Mouse (Mus musculus) spleen, adult 2 months (tissue): ENCODE measurements around the gene Brf1. TPM values are rescaled to one million over a fixed set of nuclear protein-coding genes. Genes with fewer than 3 reads are reported as not detected.

Experiments
- DNase-seq, 2 experiments: peaks; one replicate each; pipeline versions ENCODE4 v3.0.0 to v3.0.0-alpha.2; 2012 to 2021; ENCODE audit warnings: low spot score in 2 of 2, low read depth in 1 of 2
- H3K27ac ChIP-seq: fragments of 200-500 bp; 2 replicates; pipeline ENCODE4 v1.5.1; 2012; ENCODE audit warnings: low read length, inconsistent platforms; ENCODE audit not compliant: insufficient read depth
- H3K27me3 ChIP-seq: fragments of 200-500 bp; 2 replicates; pipeline ENCODE4 v1.6.1; 2012; ENCODE audit warnings: mild to moderate bottlenecking, moderate library complexity, low read length, inconsistent platforms; ENCODE audit not compliant: control insufficient read depth, insufficient read depth
- H3K36me3 ChIP-seq: fragments of 200-500 bp; 2 replicates; pipeline ENCODE4 v1.6.1; 2012; ENCODE audit warnings: mild to moderate bottlenecking, low read length, inconsistent platforms; ENCODE audit not compliant: control insufficient read depth, insufficient read depth
- H3K4me1 ChIP-seq: fragments of 200-500 bp; 2 replicates; pipeline ENCODE4 v1.6.1; 2011; ENCODE audit warnings: inconsistent platforms; ENCODE audit not compliant: control insufficient read depth, insufficient read depth, insufficient read length
- H3K4me3 ChIP-seq: fragments of 200-500 bp; 2 replicates; pipeline ENCODE4 v1.5.1; 2011; ENCODE audit warnings: mild to moderate bottlenecking, inconsistent platforms; ENCODE audit not compliant: insufficient read depth, insufficient read length; ENCODE audit errors: extremely low read depth
- CTCF ChIP-seq: fragments of 200-500 bp; IDR thresholded peaks from 2 replicates; pipeline ENCODE4 v1.5.1; 2011; ENCODE audit warnings: mild to moderate bottlenecking, inconsistent platforms; ENCODE audit not compliant: insufficient read depth, insufficient read length, insufficient replicate concordance; ENCODE audit errors: extremely low read depth
- POLR2A ChIP-seq: fragments of 200-500 bp; IDR thresholded peaks from 2 replicates; pipeline ENCODE4 v1.6.1; 2011; ENCODE audit warnings: low read depth, low read length, inconsistent platforms
- WGBS: fragments of 180-500 bp; shearing (Covaris S2); methylation state at CpG from one replicate; pipeline ENCODE4 v1.1.7; 2018; 5-methylcytosine and 5-hydroxymethylcytosine counted together
- polyA plus RNA-seq: library from polyadenylated mRNA; depleted of rRNA; stranded (reverse); fragments of >200 nt; gene quantifications from 2 replicates; pipeline ENCODE4 v1.2.3, GENCODE M21; 2012

The Brf1 gene
- polyA plus RNA-seq, 1 experiment = 127 TPM

DNA sequence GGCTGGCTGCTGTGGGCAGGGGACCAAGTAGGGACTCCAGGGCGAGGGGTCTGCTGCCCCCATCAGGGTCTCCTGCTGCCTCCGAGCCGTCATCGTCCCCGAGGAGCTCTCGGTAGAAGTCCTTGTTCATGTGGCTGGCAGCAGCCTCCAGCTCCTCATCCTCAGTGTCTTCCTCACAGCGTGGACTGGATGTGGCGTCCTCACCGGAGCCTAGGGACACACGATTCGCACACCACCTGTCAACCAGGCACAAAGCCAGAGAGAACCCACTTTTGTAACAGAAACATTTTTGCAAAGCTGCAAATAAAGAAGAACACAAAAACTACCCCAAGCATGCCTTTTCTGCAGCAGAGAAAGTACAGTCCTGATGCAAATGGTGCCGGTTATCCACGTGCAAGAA is 34.7 kb downstream of the Brf1 start:
- Histone ChIP-seq H3K4me1 (no peaks in the 10 kb centered on the region; the same call in 1 of the 2 replicates), H3K4me3 (no peak overlapping the region), H3K27ac (no peak overlapping the region), H3K27me3 (no peaks in the 10 kb centered on the region), H3K36me3 (peaks cover 63% of the 10 kb centered on the region)
- no peak for DNase-seq
- TF ChIP-seq CTCF (no peak), POLR2A (no peak)
- WGBS = 95% methylated on average over 13 of the region's 13 CpGs

DNA sequence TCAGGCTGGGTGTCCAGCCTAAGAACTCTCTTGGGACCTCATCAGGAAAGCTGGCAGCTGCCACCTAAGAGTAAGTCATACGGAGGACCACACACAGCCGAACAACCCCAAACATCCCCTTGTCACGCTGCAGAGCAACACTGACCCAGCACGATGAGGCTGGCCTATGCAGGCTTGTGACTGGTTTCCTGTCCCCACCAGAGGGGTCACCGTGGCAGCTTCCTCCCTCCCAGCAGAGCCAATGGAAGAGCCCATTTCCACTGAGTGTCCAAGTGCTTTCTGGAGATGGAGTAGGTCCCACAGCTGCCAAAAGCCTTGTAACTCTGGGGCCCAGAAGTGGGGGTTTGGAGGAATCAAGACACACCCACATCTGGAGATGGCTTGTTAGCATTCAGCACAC is 38.6 kb downstream of the Brf1 start:
- peak overlapping the region; percentile 9; the same call in 1 of the 2 replicates for H3K27ac ChIP-seq
- no peaks in the 10 kb centered on the region for H3K27me3 ChIP-seq
- TF ChIP-seq POLR2A = no peak
- TF ChIP-seq CTCF = no peak
- peaks cover 54% of the 10 kb centered on the region for H3K36me3 ChIP-seq
- no peak for DNase-seq
- H3K4me3 ChIP-seq = no peak overlapping the region
- 88% methylated on average over 5 of the region's 5 CpGs for WGBS
- peaks cover 6% of the 10 kb centered on the region; the same call in 1 of the 2 replicates for H3K4me1 ChIP-seq

DNA sequence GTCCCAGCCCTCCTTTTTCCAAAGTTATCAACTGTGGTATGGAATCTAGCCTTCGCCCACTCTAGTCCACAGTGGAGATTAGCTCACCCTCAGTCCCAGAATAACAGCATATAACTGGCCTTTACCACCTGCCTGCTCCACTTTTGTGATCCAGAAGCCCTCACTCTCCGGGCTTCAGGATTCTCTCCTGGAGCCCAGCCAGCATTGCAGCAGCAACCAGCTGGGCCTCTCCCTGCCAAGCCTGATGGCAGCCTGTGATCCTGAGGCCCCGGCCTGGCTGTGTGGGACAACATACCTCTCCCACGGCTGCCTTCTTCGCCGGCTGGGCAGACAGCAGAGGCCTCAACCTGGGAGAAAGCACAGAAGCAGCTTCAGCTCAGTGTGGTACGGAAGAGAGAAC is 39.1 kb downstream of the Brf1 start:
- WGBS = over 99% methylated on average over 7 of the region's 7 CpGs
- DNase-seq = no peak
- Histone ChIP-seq H3K27me3 (no peaks in the 10 kb centered on the region), H3K4me1 (peaks cover 6% of the 10 kb centered on the region; the same call in 1 of the 2 replicates), H3K36me3 (peaks cover 51% of the 10 kb centered on the region), H3K27ac (peak overlapping the region; percentile 9; the same call in 1 of the 2 replicates), H3K4me3 (no peak overlapping the region)
- TF ChIP-seq POLR2A (no peak), CTCF (no peak)

DNA sequence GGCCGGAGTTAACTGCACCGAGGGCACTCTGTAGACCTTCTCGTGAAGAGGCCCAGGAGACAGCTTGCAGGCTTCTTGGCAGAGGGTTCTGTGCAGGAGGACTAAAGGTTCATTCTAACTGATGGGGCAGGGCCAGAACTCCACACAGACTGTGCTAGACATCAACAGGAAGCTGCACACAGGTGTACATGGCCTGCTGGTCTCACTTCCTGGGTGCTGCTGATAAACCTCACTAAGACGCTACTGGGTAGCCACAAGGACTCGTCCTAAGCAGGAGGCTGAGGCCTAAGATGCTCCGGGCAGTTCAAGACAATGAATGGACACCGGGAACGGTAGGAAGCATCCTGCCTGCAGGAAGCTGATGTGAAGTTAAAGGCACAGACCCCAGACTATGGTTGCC is 41.1 kb downstream of the Brf1 start:
- TF ChIP-seq POLR2A = no peak
- TF ChIP-seq CTCF = no peak
- H3K4me1 ChIP-seq = peaks cover 6% of the 10 kb centered on the region; the same call in 1 of the 2 replicates
- no peaks in the 10 kb centered on the region for H3K27me3 ChIP-seq
- peak in 1 of 2 experiments; percentile 20 for DNase-seq
- peaks cover 37% of the 10 kb centered on the region for H3K36me3 ChIP-seq
- H3K27ac ChIP-seq = peak overlapping the region; percentile 83
- H3K4me3 ChIP-seq = peak overlapping the region; percentile 39; the same call in 1 of the 2 replicates
- 69% methylated on average over 8 of the region's 8 CpGs for WGBS

DNA sequence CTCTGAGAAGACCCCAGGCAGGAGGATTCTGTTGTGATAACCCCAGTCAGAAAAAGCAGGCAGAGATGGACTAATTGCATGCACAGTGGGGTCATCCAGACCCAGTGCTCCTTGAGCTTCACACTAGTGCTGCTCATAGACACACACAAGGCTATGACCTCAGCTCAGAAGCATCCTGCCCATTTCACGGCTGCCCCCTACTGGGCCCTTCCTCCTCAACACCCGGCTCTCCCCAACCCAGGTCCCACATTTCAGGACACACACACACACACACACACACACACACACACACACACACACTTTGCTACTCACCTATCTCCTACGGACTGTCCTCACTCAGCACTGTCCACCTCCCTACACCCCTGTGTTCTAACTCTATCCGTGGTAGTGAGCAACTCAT is 42.2 kb downstream of the Brf1 start:
- Histone ChIP-seq H3K4me3 (no peak overlapping the region), H3K36me3 (peaks cover 27% of the 10 kb centered on the region), H3K27me3 (no peaks in the 10 kb centered on the region), H3K27ac (no peak overlapping the region; the same call in 1 of the 2 replicates), H3K4me1 (peaks cover 8% of the 10 kb centered on the region; the same call in 1 of the 2 replicates)
- TF ChIP-seq POLR2A = no peak
- TF ChIP-seq CTCF = peak; percentile 37; the same call in 1 of the 2 replicates
- WGBS = 56% methylated on average over 4 of the region's 4 CpGs
- DNase-seq = no peak

DNA sequence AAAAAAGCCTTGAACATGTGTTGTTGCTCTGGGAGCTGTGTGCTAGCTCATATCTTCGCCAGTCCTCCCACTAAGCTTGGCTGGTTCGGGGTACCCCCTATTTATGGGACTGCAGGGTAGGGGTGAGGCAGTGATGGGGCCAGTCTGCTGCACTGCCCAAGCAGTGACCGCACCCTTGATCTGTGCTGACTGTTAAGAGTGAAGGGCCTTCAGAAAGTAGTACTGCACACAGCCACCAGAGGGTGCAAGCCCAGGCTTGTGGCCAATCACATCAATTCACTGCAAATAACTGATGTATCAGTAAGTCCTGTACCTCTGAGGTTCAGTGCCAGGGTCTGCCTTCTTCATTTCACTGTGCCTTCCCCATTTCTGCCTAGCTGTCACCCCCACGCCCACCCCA is 44.7 kb downstream of the Brf1 start:
- peak in 1 of 2 experiments; percentile 70 for DNase-seq
- WGBS = 69% methylated on average over 4 of the region's 4 CpGs
- H3K27me3 ChIP-seq = 0 out of 2 replicates have a peak, but pooled peaks cover 1% of the 10 kb centered on the region
- TF ChIP-seq POLR2A (no peak), CTCF (peak; percentile 73; the same call in 1 of the 2 replicates)
- peaks cover 11% of the 10 kb centered on the region; the same call in 1 of the 2 replicates for H3K4me1 ChIP-seq
- no peak overlapping the region for H3K27ac ChIP-seq
- H3K36me3 ChIP-seq = peaks cover 6% of the 10 kb centered on the region
- H3K4me3 ChIP-seq = no peak overlapping the region

DNA sequence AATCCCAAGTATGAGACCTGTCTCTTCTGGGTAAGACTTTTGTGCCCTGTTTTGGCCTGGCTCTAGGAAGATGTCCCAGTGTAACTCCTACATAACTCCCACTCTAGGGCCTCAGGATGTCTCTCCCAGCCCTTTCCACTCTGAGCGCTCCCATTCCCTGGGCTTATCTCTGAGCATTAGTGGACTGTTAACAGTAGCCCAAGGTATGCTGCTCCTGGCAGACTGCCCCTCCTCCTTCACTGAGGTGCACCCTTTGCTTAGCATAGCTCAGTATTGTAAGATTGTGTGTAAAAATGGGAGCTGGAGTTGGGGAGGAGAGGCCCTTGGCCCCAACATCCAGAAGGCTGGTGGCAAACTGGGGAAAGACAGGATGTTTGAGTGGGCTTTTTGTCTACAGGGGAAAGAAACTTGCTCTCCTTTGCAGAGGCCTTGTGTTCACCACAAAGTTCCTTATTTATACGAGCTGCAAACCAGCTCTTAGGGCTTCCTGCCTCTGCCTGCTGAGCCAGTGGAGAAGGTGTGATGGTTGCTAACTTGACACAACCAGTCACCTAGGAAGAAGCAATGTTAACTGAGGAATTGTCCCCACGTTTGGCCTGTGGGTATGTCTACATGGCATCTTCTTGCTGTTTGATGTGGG is 47.5 kb downstream of the Brf1 start:
- H3K27me3 ChIP-seq = peaks cover 8% of the 10 kb centered on the region
- H3K27ac ChIP-seq = no peak overlapping the region
- TF ChIP-seq POLR2A (no peak), CTCF (no peak)

More for the DNA sequence above, 47.5 kb downstream of the Brf1 start:
- no peaks in the 10 kb centered on the region; the same call in 1 of the 2 replicates for H3K36me3 ChIP-seq
- H3K4me1 ChIP-seq = peaks cover 4% of the 10 kb centered on the region; the same call in 1 of the 2 replicates
- no peak for DNase-seq
- WGBS = 39% methylated on average over 3 of the region's 3 CpGs
- no peak overlapping the region for H3K4me3 ChIP-seq
